Mouse (Mus musculus): ENCODE results near the gene Fam208b. TPM values are rescaled to one million over a fixed set of nuclear protein-coding genes. Genes with fewer than 3 reads are reported as not detected.
"Not testable (repeated sequence)": the region's sequence is repeated elsewhere in the genome, so short reads cannot be mapped to it uniquely, and the experiment has no call there.

The Fam208b gene
- polyA plus RNA-seq, 1 experiment from 2014 or later = 25.2 TPM

- Histone ChIP-seq H3K4me1 (ENCODE audit: control insufficient read depth, insufficient read depth, low read length) (peaks cover 6% of the 10 kb centered on the region; the same call in 1 of the 2 replicates), H3K9me3 (ENCODE audit: control insufficient read depth, low read length) (no peaks in the 10 kb centered on the region), H3K4me3 (replicated peaks; ENCODE audit: low read depth, low read length) (no peak overlapping the region), H3K27ac (replicated peaks; ENCODE audit: low read depth, low read length) (no peak overlapping the region), H3K4me2 (ENCODE audit: low read length) (no peak overlapping the region), H3K9ac (replicated peaks; ENCODE audit: low read length) (no peak overlapping the region), H3K27me3 (ENCODE audit: control insufficient read depth, insufficient read depth, low read length) (no peaks in the 10 kb centered on the region), H3K36me3 (ENCODE audit: control insufficient read depth, insufficient read depth, low read length) (no peaks in the 10 kb centered on the region)
- 73% methylated on average over 4 of the region's 4 CpGs for WGBS
- no peak for DNase-seq
- ATAC-seq (ENCODE audit: low FRiP score, low TSS enrichment) = no peak
Measured at GRCm38 (mm10) chr13:3532451-3532850, 78.5 kb downstream of the Fam208b start.

DNA sequence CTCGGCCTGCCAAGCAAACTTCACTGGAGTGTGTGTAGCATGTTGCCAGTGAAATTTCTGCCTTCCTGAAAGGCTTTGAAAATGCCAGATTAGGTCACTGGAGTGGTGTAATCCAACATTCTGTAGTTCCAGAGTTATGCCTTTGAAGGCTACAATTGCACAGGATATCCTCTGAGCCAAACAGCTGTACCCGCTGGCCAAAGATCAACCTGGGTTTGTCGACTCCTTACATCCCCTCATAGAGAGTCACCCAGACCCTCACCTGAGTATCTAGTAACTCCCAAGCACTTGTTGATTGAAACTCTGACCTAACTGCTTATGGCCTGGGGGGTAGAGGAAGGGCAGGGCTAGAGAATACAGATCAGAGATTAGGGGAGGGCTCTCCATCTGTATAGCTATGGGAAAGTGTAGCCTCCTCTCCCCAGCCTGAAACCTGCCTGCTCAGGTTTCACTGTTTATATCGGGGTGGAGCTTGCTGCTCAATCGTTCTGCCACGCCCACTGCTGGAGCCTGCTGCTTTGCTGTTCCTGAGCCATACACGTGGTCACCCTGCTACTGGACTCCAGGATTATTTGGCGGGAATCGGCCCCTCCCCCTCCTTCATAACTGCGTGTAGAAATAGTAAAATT lies 79.1 kb downstream of the Fam208b start:
- Histone ChIP-seq H3K9ac (replicated peaks; ENCODE audit: low read length) (no peak overlapping the region), H3K4me1 (ENCODE audit: control insufficient read depth, insufficient read depth, low read length) (peaks cover 2% of the 10 kb centered on the region; the same call in 1 of the 2 replicates), H3K27ac (replicated peaks; ENCODE audit: low read depth, low read length) (no peak overlapping the region), H3K4me3 (replicated peaks; ENCODE audit: low read depth, low read length) (no peak overlapping the region), H3K27me3 (ENCODE audit: control insufficient read depth, insufficient read depth, low read length) (no peaks in the 10 kb centered on the region), H3K36me3 (ENCODE audit: control insufficient read depth, insufficient read depth, low read length) (no peaks in the 10 kb centered on the region), H3K9me3 (ENCODE audit: control insufficient read depth, low read length) (no peaks in the 10 kb centered on the region), H3K4me2 (ENCODE audit: low read length) (no peak overlapping the region)
- WGBS = 69% methylated on average over 10 of the region's 10 CpGs
- peak; percentile 49; the same call in 1 of the 2 replicates for ATAC-seq (ENCODE audit: low FRiP score, low TSS enrichment)
- DNase-seq = no peak

GRCm38 (mm10) chr13:3531176-3531575 lies 79.7 kb downstream of the Fam208b start:
- not testable (repeated sequence) for H3K4me3 ChIP-seq (replicated peaks; ENCODE audit: low read depth, low read length); DNase-seq; H3K36me3 ChIP-seq (ENCODE audit: control insufficient read depth, insufficient read depth, low read length); H3K9ac ChIP-seq (replicated peaks; ENCODE audit: low read length); H3K27ac ChIP-seq (replicated peaks; ENCODE audit: low read depth, low read length); H3K9me3 ChIP-seq (ENCODE audit: control insufficient read depth, low read length); H3K4me2 ChIP-seq (ENCODE audit: low read length); H3K27me3 ChIP-seq (ENCODE audit: control insufficient read depth, insufficient read depth, low read length); H3K4me1 ChIP-seq (ENCODE audit: control insufficient read depth, insufficient read depth, low read length); ATAC-seq (ENCODE audit: low FRiP score, low TSS enrichment)
- WGBS = 36% methylated on average over 2 of the region's 2 CpGs

GRCm38 (mm10) chr13:3530451-3530850 lies 80.5 kb downstream of the Fam208b start:
- ATAC-seq (ENCODE audit: low FRiP score, low TSS enrichment) = no peak
- Histone ChIP-seq H3K4me1 (ENCODE audit: control insufficient read depth, insufficient read depth, low read length) (no peaks in the 10 kb centered on the region), H3K4me3 (replicated peaks; ENCODE audit: low read depth, low read length) (no peak overlapping the region), H3K4me2 (ENCODE audit: low read length) (no peak overlapping the region), H3K27ac (replicated peaks; ENCODE audit: low read depth, low read length) (no peak overlapping the region), H3K36me3 (ENCODE audit: control insufficient read depth, insufficient read depth, low read length) (no peaks in the 10 kb centered on the region), H3K9me3 (ENCODE audit: control insufficient read depth, low read length) (no peaks in the 10 kb centered on the region), H3K27me3 (ENCODE audit: control insufficient read depth, insufficient read depth, low read length) (no peaks in the 10 kb centered on the region), H3K9ac (replicated peaks; ENCODE audit: low read length) (no peak overlapping the region)
- 59% methylated on average over 3 of the region's 3 CpGs for WGBS
- DNase-seq = no peak

DNA sequence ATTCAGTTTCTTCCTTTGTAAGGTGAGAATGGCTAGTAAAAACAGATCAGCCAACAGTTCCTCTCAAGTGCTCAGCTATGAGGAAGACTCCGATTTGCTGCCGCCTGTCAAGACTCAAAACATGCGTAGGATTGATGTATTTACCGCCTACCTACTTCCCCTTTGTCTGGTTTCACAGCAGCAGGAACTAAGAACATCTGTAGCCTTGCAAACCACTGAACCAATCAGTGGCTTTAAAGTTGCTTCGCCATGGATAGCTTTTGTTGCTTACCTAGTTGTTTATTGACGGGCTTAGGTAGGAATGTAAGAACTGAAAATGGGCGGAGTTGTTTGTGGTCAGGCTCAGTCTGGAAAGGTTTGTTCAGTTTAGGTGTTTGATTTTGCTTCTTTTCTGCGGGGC lies 84.6 kb downstream of the Fam208b start:
- H3K4me3 ChIP-seq (replicated peaks; ENCODE audit: low read depth, low read length) = no peak overlapping the region
- H3K9ac ChIP-seq (replicated peaks; ENCODE audit: low read length) = no peak overlapping the region
- H3K36me3 ChIP-seq (ENCODE audit: control insufficient read depth, insufficient read depth, low read length) = no peaks in the 10 kb centered on the region
- no peak overlapping the region for H3K4me2 ChIP-seq (ENCODE audit: low read length)
- no peaks in the 10 kb centered on the region for H3K9me3 ChIP-seq (ENCODE audit: control insufficient read depth, low read length)
- no peaks in the 10 kb centered on the region for H3K4me1 ChIP-seq (ENCODE audit: control insufficient read depth, insufficient read depth, low read length)
- ATAC-seq (ENCODE audit: low FRiP score, low TSS enrichment) (no peak), DNase-seq (no peak)
- H3K27ac ChIP-seq (replicated peaks; ENCODE audit: low read depth, low read length) = no peak overlapping the region
- no peaks in the 10 kb centered on the region for H3K27me3 ChIP-seq (ENCODE audit: control insufficient read depth, insufficient read depth, low read length)
- WGBS = 89% methylated on average over 8 of the region's 8 CpGs

DNA sequence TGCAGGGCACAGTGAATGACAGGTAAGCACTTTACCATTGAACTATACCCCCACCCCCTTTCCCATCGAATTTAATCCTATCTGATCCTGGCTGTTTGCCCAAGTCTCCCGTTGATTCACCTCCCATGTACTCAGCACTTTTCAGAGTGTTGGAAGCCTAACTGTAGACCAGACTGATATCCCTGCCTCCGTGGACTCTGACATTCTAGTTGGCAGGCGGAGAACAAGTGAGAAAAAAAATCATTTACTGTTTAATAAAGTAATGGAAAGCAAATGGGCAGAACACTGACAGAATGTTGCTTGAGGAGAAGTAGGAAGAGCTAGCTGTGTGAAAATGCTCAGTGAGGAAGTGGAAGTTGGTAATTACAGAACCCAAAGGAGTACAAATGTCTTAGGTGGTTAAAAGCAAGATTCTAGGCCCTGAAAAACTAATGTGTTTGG lies 85.3 kb downstream of the Fam208b start:
- ATAC-seq (ENCODE audit: low FRiP score, low TSS enrichment) (no peak), DNase-seq (no peak)
- H3K9ac ChIP-seq (replicated peaks; ENCODE audit: low read length) = no peak overlapping the region
- no peaks in the 10 kb centered on the region for H3K4me1 ChIP-seq (ENCODE audit: control insufficient read depth, insufficient read depth, low read length)
- no peak overlapping the region for H3K27ac ChIP-seq (replicated peaks; ENCODE audit: low read depth, low read length)
- H3K9me3 ChIP-seq (ENCODE audit: control insufficient read depth, low read length) = no peaks in the 10 kb centered on the region
- no peak overlapping the region for H3K4me3 ChIP-seq (replicated peaks; ENCODE audit: low read depth, low read length)
- 59% methylated on average over 4 of the region's 4 CpGs for WGBS
- H3K27me3 ChIP-seq (ENCODE audit: control insufficient read depth, insufficient read depth, low read length) = no peaks in the 10 kb centered on the region
- H3K4me2 ChIP-seq (ENCODE audit: low read length) = no peak overlapping the region
- H3K36me3 ChIP-seq (ENCODE audit: control insufficient read depth, insufficient read depth, low read length) = no peaks in the 10 kb centered on the region

- no peaks in the 10 kb centered on the region for H3K36me3 ChIP-seq (ENCODE audit: control insufficient read depth, insufficient read depth, low read length)
- ATAC-seq (ENCODE audit: low FRiP score, low TSS enrichment) (no peak), DNase-seq (no peak)
- no peak overlapping the region for H3K4me2 ChIP-seq (ENCODE audit: low read length)
- H3K27ac ChIP-seq (replicated peaks; ENCODE audit: low read depth, low read length) = no peak overlapping the region
- no peaks in the 10 kb centered on the region for H3K9me3 ChIP-seq (ENCODE audit: control insufficient read depth, low read length)
- no peaks in the 10 kb centered on the region for H3K27me3 ChIP-seq (ENCODE audit: control insufficient read depth, insufficient read depth, low read length)
- no peak overlapping the region for H3K9ac ChIP-seq (replicated peaks; ENCODE audit: low read length)
- H3K4me1 ChIP-seq (ENCODE audit: control insufficient read depth, insufficient read depth, low read length) = no peaks in the 10 kb centered on the region
- no peak overlapping the region for H3K4me3 ChIP-seq (replicated peaks; ENCODE audit: low read depth, low read length)
- WGBS = 89% methylated on average over 1 of the region's 1 CpGs
Measured at GRCm38 (mm10) chr13:3523946-3524345, 87.0 kb downstream of the Fam208b start.

DNA sequence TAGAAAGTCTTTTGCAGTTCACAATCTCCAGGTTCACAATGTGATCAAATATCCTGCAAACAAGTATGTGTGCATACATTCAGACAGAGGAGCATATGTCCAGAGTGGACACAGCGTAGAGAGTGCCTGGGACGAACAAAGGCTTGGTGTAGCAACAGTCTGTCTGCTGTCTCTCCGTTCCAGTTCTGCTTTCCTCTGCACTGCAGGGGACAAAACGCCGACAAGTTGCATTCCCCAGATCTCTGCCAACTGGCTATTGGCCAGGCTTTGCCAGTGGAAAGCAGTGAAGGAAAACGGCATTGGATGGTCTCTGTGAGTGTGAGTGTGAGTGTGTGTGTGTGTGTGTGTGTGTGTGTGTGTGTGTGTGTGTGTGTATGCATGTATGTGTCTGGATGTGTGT lies 87.4 kb downstream of the Fam208b start:
- ATAC-seq (ENCODE audit: low FRiP score, low TSS enrichment) = peak; percentile 43; the same call in 1 of the 2 replicates
- H3K4me1 ChIP-seq (ENCODE audit: control insufficient read depth, insufficient read depth, low read length) = no peaks in the 10 kb centered on the region
- H3K9me3 ChIP-seq (ENCODE audit: control insufficient read depth, low read length) = no peaks in the 10 kb centered on the region
- no peaks in the 10 kb centered on the region for H3K36me3 ChIP-seq (ENCODE audit: control insufficient read depth, insufficient read depth, low read length)
- no peaks in the 10 kb centered on the region for H3K27me3 ChIP-seq (ENCODE audit: control insufficient read depth, insufficient read depth, low read length)
- no peak overlapping the region for H3K9ac ChIP-seq (replicated peaks; ENCODE audit: low read length)
- H3K4me2 ChIP-seq (ENCODE audit: low read length) = no peak overlapping the region
- H3K4me3 ChIP-seq (replicated peaks; ENCODE audit: low read depth, low read length) = no peak overlapping the region
- WGBS = 70% methylated on average over 6 of the region's 6 CpGs
- DNase-seq = peak; percentile 33
- no peak overlapping the region for H3K27ac ChIP-seq (replicated peaks; ENCODE audit: low read depth, low read length)

DNA sequence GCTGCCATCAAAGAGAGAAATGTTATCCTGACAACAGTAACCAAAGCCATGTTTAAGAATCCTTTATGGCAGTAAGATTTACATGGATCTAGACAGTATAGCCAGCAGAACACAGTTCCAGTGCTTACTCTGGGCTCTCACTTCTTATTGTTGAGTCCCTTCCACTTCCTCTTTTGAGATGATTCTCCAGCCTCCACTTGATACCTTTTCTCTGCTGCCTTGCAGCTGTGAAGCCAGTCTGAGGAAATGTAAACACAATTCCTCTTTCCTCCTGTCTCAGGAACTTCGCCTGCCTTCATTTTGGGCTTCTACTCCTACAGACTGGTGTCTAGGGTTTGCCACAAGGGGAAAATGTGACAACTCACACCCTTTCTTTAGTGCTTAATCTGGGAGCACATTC lies 90.9 kb downstream of the Fam208b start:
- H3K27me3 ChIP-seq (ENCODE audit: control insufficient read depth, insufficient read depth, low read length); H3K27ac ChIP-seq (replicated peaks; ENCODE audit: low read depth, low read length); H3K4me2 ChIP-seq (ENCODE audit: low read length); H3K4me3 ChIP-seq (replicated peaks; ENCODE audit: low read depth, low read length); H3K36me3 ChIP-seq (ENCODE audit: control insufficient read depth, insufficient read depth, low read length); H3K4me1 ChIP-seq (ENCODE audit: control insufficient read depth, insufficient read depth, low read length); DNase-seq; ATAC-seq (ENCODE audit: low FRiP score, low TSS enrichment); H3K9me3 ChIP-seq (ENCODE audit: control insufficient read depth, low read length); H3K9ac ChIP-seq (replicated peaks; ENCODE audit: low read length): not testable (repeated sequence)
- 33% methylated on average over 1 of the region's 1 CpGs for WGBS
